Mouse (Mus musculus): ENCODE measurements around the gene Tec. TPM values are rescaled to one million over a fixed set of nuclear protein-coding genes. Genes with fewer than 3 reads are reported as not detected.

The Tec gene
- total RNA-seq, 1 experiment: 4.7 TPM

DNA sequence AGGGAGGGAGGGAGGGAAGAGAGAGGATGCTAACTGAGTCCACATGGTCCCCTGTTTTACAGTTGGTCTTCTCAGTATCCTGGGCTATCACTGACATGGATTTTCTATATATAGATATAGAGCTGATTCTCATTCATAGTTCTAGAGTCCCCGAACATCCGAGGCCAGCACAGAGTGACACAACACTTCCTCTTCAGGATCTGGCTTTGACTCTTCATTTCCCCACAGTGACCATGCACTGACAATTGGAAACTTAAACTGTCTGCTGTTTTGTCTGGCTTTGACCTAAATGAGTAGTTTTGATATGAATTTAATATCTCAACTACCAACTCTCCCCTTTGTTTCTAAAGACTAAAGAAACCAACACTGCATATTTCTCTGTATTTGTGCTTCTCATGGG is 144.9 kb downstream of the Tec start:
- Histone ChIP-seq H3K9ac (ENCODE audit: insufficient read depth, low read depth, low read length, poor library complexity, severe bottlenecking) (no peak overlapping the region), H3K4me1 (ENCODE audit: control insufficient read depth in 2 of 2, insufficient read depth in 2 of 2, low read length in 2 of 2, poor library complexity in 1 of 2) (no peaks in the 10 kb centered on the region), H3K27ac (ENCODE audit: insufficient read depth, low read depth, low read length, poor library complexity, severe bottlenecking) (no peak overlapping the region), H3K9me3 (ENCODE audit: control insufficient read depth, insufficient read depth, low read depth, low read length) (no peaks in the 10 kb centered on the region), H3K36me3 (ENCODE audit: control insufficient read depth, insufficient read depth, low read length, poor library complexity, severe bottlenecking) (no peaks in the 10 kb centered on the region), H3K4me3 (ENCODE audit: insufficient read depth in 1 of 2, low read depth in 1 of 2, low read length in 2 of 2, poor library complexity in 1 of 2, severe bottlenecking in 1 of 2) (no peak overlapping the region)
- no peak for TF ChIP-seq CHD2 (IDR thresholded peaks at IDR 0.05; ENCODE audit: low read depth, low read length)
- DNase-seq (ENCODE audit: low read depth, low spot score): no peak
- in situ Hi-C loops (cut with MboI; ENCODE audit: low sequenced_read_pairs in 2 of 2, unreplicated experiment in 2 of 2): loop anchor here in 1 of 2 experiments (25.0 kb wide), 1 partner anchor 361 kb away; no protein-coding TSS in a partner anchor

- Histone ChIP-seq H3K4me3 (ENCODE audit: insufficient read depth in 1 of 2, low read depth in 1 of 2, low read length in 2 of 2, poor library complexity in 1 of 2, severe bottlenecking in 1 of 2) (no peak overlapping the region), H3K4me1 (ENCODE audit: control insufficient read depth in 2 of 2, insufficient read depth in 2 of 2, low read length in 2 of 2, poor library complexity in 1 of 2) (no peaks in the 10 kb centered on the region), H3K27ac (ENCODE audit: insufficient read depth, low read depth, low read length, poor library complexity, severe bottlenecking) (no peak overlapping the region), H3K9me3 (ENCODE audit: control insufficient read depth, insufficient read depth, low read depth, low read length) (no peaks in the 10 kb centered on the region), H3K36me3 (ENCODE audit: control insufficient read depth, insufficient read depth, low read length, poor library complexity, severe bottlenecking) (no peaks in the 10 kb centered on the region), H3K9ac (ENCODE audit: insufficient read depth, low read depth, low read length, poor library complexity, severe bottlenecking) (no peak overlapping the region)
- TF ChIP-seq CHD2 (IDR thresholded peaks at IDR 0.05; ENCODE audit: low read depth, low read length) (no peak), MAFK (IDR thresholded peaks at IDR 0.05; ENCODE audit: insufficient read depth, low read depth, low read length) (no peak), ZC3H11A (IDR thresholded peaks at IDR 0.05; ENCODE audit: borderline replicate concordance, low read depth, low read length) (no peak), ZNF384 (IDR thresholded peaks at IDR 0.05; ENCODE audit: low read depth, low read length) (no peak), HCFC1 (IDR thresholded peaks at IDR 0.05; ENCODE audit: borderline replicate concordance, insufficient read depth, low read length) (no peak)
- peak; percentile 25 for DNase-seq (ENCODE audit: low read depth, low spot score)
- in situ Hi-C loops (cut with MboI; ENCODE audit: low sequenced_read_pairs in 2 of 2, unreplicated experiment in 2 of 2): loop anchor here in 1 of 2 experiments (25.0 kb wide), 1 partner anchor 358 kb away; no protein-coding TSS in a partner anchor
These were observed 147.7 kb downstream of the Tec start for GRCm38 (mm10) chr5:72720587-72720986.

GRCm38 (mm10) chr5:72710572-72711278 is 157.6 kb downstream of the Tec start:
- Histone ChIP-seq H3K9ac (ENCODE audit: insufficient read depth, low read depth, low read length, poor library complexity, severe bottlenecking) (no peak overlapping the region), H3K27ac (ENCODE audit: insufficient read depth, low read depth, low read length, poor library complexity, severe bottlenecking) (no peak overlapping the region), H3K9me3 (ENCODE audit: control insufficient read depth, insufficient read depth, low read depth, low read length) (no peaks in the 10 kb centered on the region), H3K4me3 (ENCODE audit: insufficient read depth in 1 of 2, low read depth in 1 of 2, low read length in 2 of 2, poor library complexity in 1 of 2, severe bottlenecking in 1 of 2) (no peak overlapping the region), H3K36me3 (ENCODE audit: control insufficient read depth, insufficient read depth, low read length, poor library complexity, severe bottlenecking) (no peaks in the 10 kb centered on the region), H3K4me1 (ENCODE audit: control insufficient read depth in 2 of 2, insufficient read depth in 2 of 2, low read length in 2 of 2, poor library complexity in 1 of 2) (no peaks in the 10 kb centered on the region; a peak in 1 of 4 replicates)
- TF ChIP-seq CHD2 (IDR thresholded peaks at IDR 0.05; ENCODE audit: low read depth, low read length) (no peak), ZC3H11A (IDR thresholded peaks at IDR 0.05; ENCODE audit: borderline replicate concordance, low read depth, low read length) (peak; percentile 78; the same call in 1 of the 2 replicates)
- peak; percentile 46 for DNase-seq (ENCODE audit: low read depth, low spot score)
- in situ Hi-C loops (cut with MboI; ENCODE audit: low sequenced_read_pairs in 2 of 2, unreplicated experiment in 2 of 2): loop anchor here in 1 of 2 experiments (25.0 kb wide), 1 partner anchor 348 kb away; no protein-coding TSS in a partner anchor

DNA sequence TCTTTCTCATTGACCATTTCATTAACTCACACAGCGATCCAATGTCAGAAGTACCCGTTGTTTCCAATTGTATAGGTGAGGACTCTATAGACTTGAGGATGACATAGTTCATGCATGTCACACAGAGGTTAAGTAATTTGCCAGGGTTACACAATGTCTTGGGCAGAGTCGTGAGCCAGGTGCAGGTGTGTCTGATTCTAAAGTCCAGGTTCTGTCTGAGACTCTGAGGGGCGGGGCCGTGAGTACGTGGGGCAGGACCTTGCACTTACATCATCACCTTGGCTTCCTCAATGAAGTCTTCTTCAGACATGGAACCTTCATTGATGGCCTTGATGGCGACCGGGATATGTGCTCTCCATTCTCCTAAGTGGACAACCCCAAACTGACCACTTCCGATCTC is 158.3 kb downstream of the Tec start:
- no peak overlapping the region for H3K4me3 ChIP-seq (ENCODE audit: insufficient read depth in 1 of 2, low read depth in 1 of 2, low read length in 2 of 2, poor library complexity in 1 of 2, severe bottlenecking in 1 of 2)
- no peak overlapping the region for H3K9ac ChIP-seq (ENCODE audit: insufficient read depth, low read depth, low read length, poor library complexity, severe bottlenecking)
- no peak overlapping the region for H3K27ac ChIP-seq (ENCODE audit: insufficient read depth, low read depth, low read length, poor library complexity, severe bottlenecking)
- DNase-seq (ENCODE audit: low read depth, low spot score): no peak
- TF ChIP-seq HCFC1 (IDR thresholded peaks at IDR 0.05; ENCODE audit: borderline replicate concordance, insufficient read depth, low read length) (no peak), MAFK (IDR thresholded peaks at IDR 0.05; ENCODE audit: insufficient read depth, low read depth, low read length) (no peak), CHD2 (IDR thresholded peaks at IDR 0.05; ENCODE audit: low read depth, low read length) (no peak), ZC3H11A (IDR thresholded peaks at IDR 0.05; ENCODE audit: borderline replicate concordance, low read depth, low read length) (no peak)
- H3K4me1 ChIP-seq (ENCODE audit: control insufficient read depth in 2 of 2, insufficient read depth in 2 of 2, low read length in 2 of 2, poor library complexity in 1 of 2): no peaks in the 10 kb centered on the region; a peak in 1 of 4 replicates
- no peaks in the 10 kb centered on the region for H3K36me3 ChIP-seq (ENCODE audit: control insufficient read depth, insufficient read depth, low read length, poor library complexity, severe bottlenecking)
- no peaks in the 10 kb centered on the region for H3K9me3 ChIP-seq (ENCODE audit: control insufficient read depth, insufficient read depth, low read depth, low read length)
- in situ Hi-C loops (cut with MboI; ENCODE audit: low sequenced_read_pairs in 2 of 2, unreplicated experiment in 2 of 2): loop anchor here in 1 of 2 experiments (25.0 kb wide), 1 partner anchor 348 kb away; no protein-coding TSS in a partner anchor

DNA sequence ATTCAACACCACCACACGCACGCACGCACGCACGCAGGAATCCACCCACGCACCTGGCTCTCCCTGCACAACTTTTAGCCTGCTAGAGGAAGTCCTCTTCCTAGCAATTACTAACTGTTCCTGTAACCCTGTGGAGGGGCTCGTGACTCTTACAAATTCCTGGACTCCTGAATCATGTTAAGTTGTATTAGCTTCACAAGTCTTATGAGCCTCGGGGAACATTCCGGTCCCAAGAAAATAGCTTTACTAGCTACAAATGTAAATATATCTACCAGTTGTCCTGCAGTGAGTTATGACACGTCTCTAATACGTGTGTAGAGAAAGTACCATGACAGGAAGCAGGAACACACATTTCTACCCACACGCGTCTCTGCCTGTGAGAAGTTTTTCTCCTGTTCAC is 158.8 kb downstream of the Tec start:
- DNase-seq (ENCODE audit: low read depth, low spot score): no peak
- TF ChIP-seq MAFK (IDR thresholded peaks at IDR 0.05; ENCODE audit: insufficient read depth, low read depth, low read length) (no peak), ZNF384 (IDR thresholded peaks at IDR 0.05; ENCODE audit: low read depth, low read length) (no peak), CHD2 (IDR thresholded peaks at IDR 0.05; ENCODE audit: low read depth, low read length) (no peak), HCFC1 (IDR thresholded peaks at IDR 0.05; ENCODE audit: borderline replicate concordance, insufficient read depth, low read length) (no peak), ZC3H11A (IDR thresholded peaks at IDR 0.05; ENCODE audit: borderline replicate concordance, low read depth, low read length) (no peak)
- no peak overlapping the region for H3K9ac ChIP-seq (ENCODE audit: insufficient read depth, low read depth, low read length, poor library complexity, severe bottlenecking)
- H3K36me3 ChIP-seq (ENCODE audit: control insufficient read depth, insufficient read depth, low read length, poor library complexity, severe bottlenecking): no peaks in the 10 kb centered on the region
- H3K27ac ChIP-seq (ENCODE audit: insufficient read depth, low read depth, low read length, poor library complexity, severe bottlenecking): no peak overlapping the region
- H3K4me1 ChIP-seq (ENCODE audit: control insufficient read depth in 2 of 2, insufficient read depth in 2 of 2, low read length in 2 of 2, poor library complexity in 1 of 2): no peaks in the 10 kb centered on the region; a peak in 1 of 4 replicates
- in situ Hi-C loops (cut with MboI; ENCODE audit: low sequenced_read_pairs in 2 of 2, unreplicated experiment in 2 of 2): loop anchor here in 1 of 2 experiments (25.0 kb wide), 1 partner anchor 347 kb away; no protein-coding TSS in a partner anchor
- no peak overlapping the region for H3K4me3 ChIP-seq (ENCODE audit: insufficient read depth in 1 of 2, low read depth in 1 of 2, low read length in 2 of 2, poor library complexity in 1 of 2, severe bottlenecking in 1 of 2)
- H3K9me3 ChIP-seq (ENCODE audit: control insufficient read depth, insufficient read depth, low read depth, low read length): no peaks in the 10 kb centered on the region

All from ES-E14 (cell line).